Mouse (Mus musculus) left cerebral cortex, adult 18-20 months (tissue): ENCODE measurements around the gene Tmem60. TPM values are rescaled to one million over a fixed set of nuclear protein-coding genes. Genes with fewer than 3 reads are reported as not detected.

Source experiments
- DNase-seq, 2 experiments: peaks; one replicate each; pipeline ENCODE4 v3.0.0; 2021 to 2022; ENCODE audit warnings: low spot score in 2 of 2, mixed read lengths in 1 of 2
- total RNA-seq, 2 experiments: library from RNA; stranded (reverse); gene quantifications; 2 replicates each; pipeline ENCODE4 v1.2.3; 2021

Tmem60 gene
- total RNA-seq, 2 experiments from 2014 or later: 23.9 to 25.9 TPM

- DNase-seq: no peak
These were observed 23.4 kb downstream of the Tmem60 start for GRCm38 (mm10) chr5:20905437-20905836.

DNA sequence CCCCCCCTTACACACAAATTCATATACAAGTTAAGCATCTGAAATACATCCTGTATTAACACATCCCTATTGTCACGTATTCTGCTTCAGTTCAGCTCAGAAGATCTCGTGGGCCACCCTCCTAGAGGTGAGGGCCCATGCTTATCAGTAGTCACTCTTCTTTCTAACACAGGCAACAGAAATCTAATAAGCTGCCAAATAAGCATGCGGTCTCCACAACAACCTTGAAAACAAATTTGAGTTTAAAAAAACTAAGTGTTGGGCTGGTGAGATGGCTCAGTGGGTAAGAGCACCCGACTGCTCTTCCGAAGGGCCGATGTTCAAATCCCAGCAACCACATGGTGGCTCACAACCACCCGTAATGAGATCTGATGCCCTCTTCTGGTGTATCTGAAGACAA, 24.2 kb downstream of the Tmem60 start:
- DNase-seq: no peak

DNA sequence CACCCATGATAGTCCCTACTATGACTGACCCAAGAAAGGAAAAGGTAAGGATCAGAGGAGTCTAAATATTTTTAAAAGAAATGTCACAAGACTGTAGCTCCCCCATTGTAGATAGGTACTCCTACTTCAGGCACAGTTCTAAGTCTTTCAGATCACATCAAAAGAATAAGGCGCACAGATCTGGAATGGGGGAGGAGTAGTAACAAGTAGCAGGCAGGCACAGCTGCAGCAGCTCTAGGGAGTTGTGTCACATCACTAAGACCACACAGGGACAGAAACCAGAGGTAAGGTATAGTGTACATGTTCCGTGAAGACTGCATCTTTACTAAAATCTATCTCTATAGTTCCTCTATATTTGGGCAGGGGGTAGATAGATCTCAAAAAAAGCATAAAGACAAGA, 29.8 kb downstream of the Tmem60 start:
- DNase-seq: no peak

GRCm38 (mm10) chr5:20913372-20914275, 31.6 kb downstream of the Tmem60 start:
- DNase-seq: peak; percentile 74 to 79

GRCm38 (mm10) chr5:20918967-20919366, 37.0 kb downstream of the Tmem60 start:
- no peak for DNase-seq

DNA sequence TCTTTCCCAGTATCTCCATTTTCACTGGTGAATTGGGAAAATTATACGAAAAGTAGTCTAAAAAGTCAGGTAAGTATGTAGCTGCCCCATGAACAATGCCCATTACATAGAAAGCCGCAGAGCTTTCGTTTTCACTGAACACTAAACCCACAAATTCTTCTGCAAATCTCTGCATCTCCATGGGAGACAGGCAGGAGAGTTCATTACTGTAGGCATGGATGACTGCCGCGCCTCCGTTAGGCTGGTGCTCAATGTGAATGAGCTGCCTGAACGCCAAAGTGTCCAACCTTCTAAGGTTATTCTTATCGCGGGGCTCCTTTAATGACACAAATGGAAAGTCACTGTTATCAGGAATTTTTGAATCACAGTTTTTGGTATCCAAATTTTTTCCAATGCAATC, 37.6 kb downstream of the Tmem60 start:
- no peak for DNase-seq

- no peak for DNase-seq
These were observed 42.6 kb downstream of the Tmem60 start for GRCm38 (mm10) chr5:20924608-20925007.

DNA sequence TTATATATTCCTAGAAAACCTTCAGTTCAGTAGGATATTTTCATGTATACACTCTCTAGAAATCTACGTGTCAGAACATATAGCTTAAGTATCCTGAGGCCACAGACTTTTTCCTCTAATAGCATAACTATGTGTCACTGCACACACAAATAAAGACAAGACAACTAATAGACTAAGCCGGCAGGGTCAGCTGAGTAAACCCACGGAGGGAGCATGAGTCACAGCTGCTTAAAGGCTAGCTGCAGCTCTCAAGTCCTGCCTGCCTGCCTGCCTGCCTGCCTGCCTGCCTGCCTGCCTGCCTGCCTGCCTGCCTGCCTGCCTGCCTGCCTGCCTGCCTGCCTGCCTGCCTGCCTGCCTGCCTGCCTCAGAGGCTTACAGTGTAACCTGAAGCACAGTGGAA, 43.5 kb downstream of the Tmem60 start:
- DNase-seq: no peak

DNA sequence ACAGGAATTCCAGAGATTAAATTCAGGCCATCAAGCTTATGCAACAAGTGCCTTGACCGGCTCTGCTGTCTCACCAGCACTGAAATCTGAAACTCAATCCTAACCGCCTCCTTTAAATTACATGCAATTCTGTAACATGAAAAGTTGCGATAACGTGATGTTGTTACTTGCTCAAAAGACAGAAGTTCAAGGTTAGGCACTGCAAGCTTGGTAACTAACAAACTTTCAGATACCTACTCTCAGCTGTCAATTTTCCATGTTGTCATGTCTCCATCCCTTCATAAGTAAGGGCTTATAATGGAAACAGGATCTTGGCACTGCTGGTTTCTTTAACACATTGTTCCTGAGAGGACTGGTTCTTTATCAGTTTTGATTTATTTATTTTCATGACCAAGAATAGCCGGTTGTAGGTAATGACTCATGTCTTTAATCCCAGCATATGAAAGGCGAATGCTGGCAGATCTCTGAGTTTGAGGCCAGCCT, 47.7 kb downstream of the Tmem60 start:
- DNase-seq: no peak

- DNase-seq: no peak
These were observed 48.4 kb downstream of the Tmem60 start for GRCm38 (mm10) chr5:20930430-20930829.

GRCm38 (mm10) chr5:20931300-20931699, 49.3 kb downstream of the Tmem60 start:
- no peak for DNase-seq

GRCm38 (mm10) chr5:20932585-20932984, 50.6 kb downstream of the Tmem60 start:
- DNase-seq: no peak

DNA sequence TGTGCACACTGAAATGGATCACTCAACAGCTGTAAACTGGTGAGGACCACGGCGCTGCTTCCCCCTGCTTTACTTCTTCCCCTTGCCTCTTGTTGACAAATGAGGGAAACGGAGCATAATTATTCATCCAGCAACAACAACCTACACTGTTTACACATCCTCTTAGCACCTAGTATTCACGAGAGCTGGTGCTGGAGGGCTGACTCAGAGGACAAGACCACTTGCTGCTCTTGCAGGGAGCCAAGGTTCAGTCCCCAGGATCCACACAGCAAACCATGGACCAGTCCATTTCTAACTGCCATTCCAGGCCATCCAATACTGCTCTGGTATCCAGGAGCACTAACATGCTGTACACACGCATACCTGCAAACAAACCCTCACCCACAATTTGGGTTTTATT, 53.9 kb downstream of the Tmem60 start:
- DNase-seq: no peak

Other genes starting within 250 kb of the Tmem60 start
- 10 to 100 TPM; 16.1 to 16.5 TPM for gene Phtf2, start 67 bp upstream of the Tmem60 start, total RNA-seq
- gene Rsbn1l, start 74.2 kb downstream of the Tmem60 start, total RNA-seq: 10 to 100 TPM; 19.1 to 21.2 TPM
- gene Ptpn12, start 173.7 kb downstream of the Tmem60 start, total RNA-seq: 10 to 100 TPM; 37.8 to 41.5 TPM